Mouse (Mus musculus): ENCODE data around the gene Fam25c. TPM values are rescaled to one million over a fixed set of nuclear protein-coding genes. Genes with fewer than 3 reads are reported as not detected.

The Fam25c gene
- total and polyA plus RNA-seq, 2 experiments from 2014 or later: not detected

DNA sequence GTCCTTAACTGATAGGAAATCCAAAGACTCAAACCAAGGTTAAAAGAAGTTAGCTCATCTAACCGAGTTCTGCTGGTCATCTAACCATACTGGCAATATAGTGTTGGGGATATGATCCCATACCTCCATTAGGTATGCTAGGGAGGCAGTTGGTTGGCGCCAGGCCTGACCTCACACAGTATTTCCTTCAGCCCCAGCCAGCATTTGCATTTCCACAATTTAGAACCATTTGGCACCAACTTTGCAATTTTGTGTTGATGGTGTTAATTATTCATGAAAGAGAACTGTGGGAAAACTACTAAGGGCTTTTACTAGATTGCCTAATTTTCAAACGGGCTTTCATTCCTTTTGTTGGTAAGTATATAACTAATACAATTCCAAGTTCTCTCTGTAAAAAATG is 23.3 kb downstream of the Fam25c start:
- H3K27ac ChIP-seq (ENCODE audit: low read depth, low read length): peak overlapping the region; percentile 55

DNA sequence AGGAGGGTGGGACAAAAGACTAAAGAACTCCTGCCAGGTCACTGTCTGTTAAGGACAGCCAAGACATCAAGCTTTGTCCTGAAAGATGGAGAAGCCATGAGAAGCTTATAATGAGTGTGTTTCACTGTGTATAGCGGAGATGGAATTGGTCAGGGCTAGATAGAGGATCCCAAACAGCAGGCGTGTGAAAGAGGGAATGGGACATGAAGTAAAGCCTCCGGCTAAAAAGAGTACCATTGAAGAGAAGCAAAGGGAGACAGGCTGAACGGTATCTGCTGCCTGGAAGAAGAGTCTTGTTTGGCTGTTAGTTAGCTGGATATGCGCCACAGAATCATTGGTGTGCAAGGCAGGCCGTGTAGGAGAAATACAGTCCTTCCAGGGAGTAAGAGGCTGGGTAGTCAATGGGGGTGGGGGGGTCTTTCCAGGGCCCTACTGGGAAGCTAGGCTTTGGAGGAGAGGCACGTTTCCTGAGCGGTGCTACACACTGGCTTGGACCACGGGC is 24.5 kb downstream of the Fam25c start:
- Histone ChIP-seq H3K9ac (replicated peaks; ENCODE audit: low read length, poor library complexity, severe bottlenecking) (no peak overlapping the region), H3K36me3 (ENCODE audit: insufficient read depth, low read length) (peaks cover 39% of the 10 kb centered on the region), H3K4me3 (ENCODE audit: low read depth, low read length) (no peak overlapping the region), H3K27ac (ENCODE audit: low read depth, low read length) (0 out of 2 replicates have a peak overlapping the region, but pooled peaks have one; percentile 55), H3K4me2 (ENCODE audit: low read depth, low read length, poor library complexity, severe bottlenecking) (no peak overlapping the region), H3K27me3 (ENCODE audit: insufficient read depth, low read length) (no peaks in the 10 kb centered on the region), H3K4me1 (ENCODE audit: insufficient read depth, low read length) (no peaks in the 10 kb centered on the region), H3K9me3 (ENCODE audit: low read length) (no peaks in the 10 kb centered on the region)
- DNase-seq (ENCODE audit: low spot score) (peak; percentile 76), ATAC-seq (ENCODE audit: low FRiP score) (peak; percentile 70)
- no peak for TF ChIP-seq CTCF (IDR thresholded peaks at IDR 0.05)
- 80% methylated on average over 9 of the region's 9 CpGs for WGBS

More for the DNA sequence above, 23.3 kb downstream of the Fam25c start:
- Histone ChIP-seq H3K4me3 (ENCODE audit: low read depth, low read length) (no peak overlapping the region), H3K9me3 (ENCODE audit: low read length) (no peaks in the 10 kb centered on the region), H3K9ac (replicated peaks; ENCODE audit: low read length, poor library complexity, severe bottlenecking) (no peak overlapping the region), H3K4me2 (ENCODE audit: low read depth, low read length, poor library complexity, severe bottlenecking) (no peak overlapping the region), H3K36me3 (ENCODE audit: insufficient read depth, low read length) (peaks cover 44% of the 10 kb centered on the region), H3K27me3 (ENCODE audit: insufficient read depth, low read length) (no peaks in the 10 kb centered on the region), H3K4me1 (ENCODE audit: insufficient read depth, low read length) (no peaks in the 10 kb centered on the region)
- 80% methylated on average over 3 of the region's 3 CpGs for WGBS
- ATAC-seq (ENCODE audit: low FRiP score): 0 out of 2 replicates have a peak, but pooled peaks have one; percentile 53
- DNase-seq (ENCODE audit: low spot score): peak; percentile 52
- TF ChIP-seq CTCF (IDR thresholded peaks at IDR 0.05): no peak

DNA sequence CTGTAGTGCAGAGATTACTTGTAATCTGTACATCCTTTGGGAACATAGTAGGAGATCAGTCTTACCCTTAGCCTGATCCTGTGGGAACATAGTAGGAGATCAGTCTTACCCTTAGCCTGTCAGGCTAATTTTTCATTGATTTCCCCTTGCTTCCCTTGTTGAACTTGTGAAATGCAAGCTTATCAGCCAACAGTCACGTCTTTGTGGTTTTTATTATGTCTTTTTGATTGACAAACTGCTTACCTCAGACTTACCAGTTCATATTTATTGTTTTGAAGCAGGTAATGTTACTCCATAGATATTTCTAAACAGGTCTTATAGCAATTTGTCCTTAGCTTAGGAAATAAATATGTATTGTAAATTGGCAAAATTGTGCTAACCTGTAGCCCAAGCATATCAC is 27.6 kb downstream of the Fam25c start:
- Histone ChIP-seq H3K4me1 (ENCODE audit: insufficient read depth, low read length) (no peaks in the 10 kb centered on the region), H3K4me3 (ENCODE audit: low read depth, low read length) (no peak overlapping the region), H3K9ac (replicated peaks; ENCODE audit: low read length, poor library complexity, severe bottlenecking) (no peak overlapping the region), H3K27ac (ENCODE audit: low read depth, low read length) (no peak overlapping the region), H3K4me2 (ENCODE audit: low read depth, low read length, poor library complexity, severe bottlenecking) (no peak overlapping the region), H3K27me3 (ENCODE audit: insufficient read depth, low read length) (no peaks in the 10 kb centered on the region), H3K36me3 (ENCODE audit: insufficient read depth, low read length) (peaks cover 38% of the 10 kb centered on the region), H3K9me3 (ENCODE audit: low read length) (no peaks in the 10 kb centered on the region)
- WGBS: 81% methylated on average over 1 of the region's 1 CpGs
- ATAC-seq (ENCODE audit: low FRiP score) (no peak), DNase-seq (ENCODE audit: low spot score) (no peak)
- no peak for TF ChIP-seq CTCF (IDR thresholded peaks at IDR 0.05)

DNA sequence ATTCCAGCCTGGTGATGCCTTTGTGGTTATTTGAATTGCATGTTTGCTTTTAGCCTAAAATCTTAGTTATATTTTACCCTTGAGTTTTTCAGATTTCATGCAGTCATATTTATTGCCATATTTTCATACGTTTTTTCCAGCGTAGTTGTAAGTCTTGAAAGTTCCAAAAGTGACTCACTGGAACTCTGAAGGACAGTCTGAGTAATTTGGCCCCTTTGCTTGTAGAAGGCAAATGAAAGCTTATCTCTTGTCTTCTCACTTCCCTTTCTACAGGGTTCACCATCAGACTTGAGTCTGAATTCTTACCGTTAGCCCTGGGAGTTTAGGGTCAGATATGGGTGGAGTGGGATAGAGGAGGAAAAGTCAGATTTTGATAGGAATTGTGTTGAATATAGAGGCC is 28.6 kb downstream of the Fam25c start:
- no peak overlapping the region for H3K27ac ChIP-seq (ENCODE audit: low read depth, low read length)
- DNase-seq (ENCODE audit: low spot score): no peak
- H3K4me1 ChIP-seq (ENCODE audit: insufficient read depth, low read length): no peaks in the 10 kb centered on the region
- ATAC-seq (ENCODE audit: low FRiP score): no peak
- H3K9me3 ChIP-seq (ENCODE audit: low read length): no peaks in the 10 kb centered on the region
- no peak for TF ChIP-seq CTCF (IDR thresholded peaks at IDR 0.05)
- no peak overlapping the region for H3K9ac ChIP-seq (replicated peaks; ENCODE audit: low read length, poor library complexity, severe bottlenecking)
- H3K36me3 ChIP-seq (ENCODE audit: insufficient read depth, low read length): peaks cover 35% of the 10 kb centered on the region
- no peak overlapping the region for H3K4me3 ChIP-seq (ENCODE audit: low read depth, low read length)
- H3K4me2 ChIP-seq (ENCODE audit: low read depth, low read length, poor library complexity, severe bottlenecking): no peak overlapping the region
- WGBS: 94% methylated on average over 3 of the region's 3 CpGs
- no peaks in the 10 kb centered on the region for H3K27me3 ChIP-seq (ENCODE audit: insufficient read depth, low read length)

DNA sequence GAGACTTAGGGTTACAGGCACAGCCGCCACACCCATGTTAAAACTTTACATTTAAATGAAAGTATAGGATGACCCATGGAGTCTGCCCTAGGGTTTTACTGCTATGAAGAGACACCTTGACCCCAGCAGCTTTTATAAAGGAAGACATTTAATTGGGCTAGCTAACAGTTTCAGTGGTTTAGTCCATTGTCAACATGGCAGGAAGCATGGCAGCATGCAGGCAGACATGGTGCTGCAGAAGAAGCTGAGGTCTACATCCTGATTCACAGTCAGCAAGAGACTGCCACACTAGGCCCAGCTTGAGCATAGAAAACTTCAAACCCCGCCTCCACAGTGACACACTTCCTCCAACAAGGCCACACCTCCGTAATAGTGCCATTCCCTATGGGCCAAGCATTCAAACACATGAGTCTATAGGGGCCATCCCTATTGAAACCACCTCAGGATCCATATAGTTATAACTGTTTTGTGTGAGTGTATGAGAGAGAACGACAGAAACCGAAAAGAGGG is 31.6 kb downstream of the Fam25c start:
- 95% methylated on average over 5 of the region's 5 CpGs for WGBS
- Histone ChIP-seq H3K4me2 (ENCODE audit: low read depth, low read length, poor library complexity, severe bottlenecking) (no peak overlapping the region), H3K27me3 (ENCODE audit: insufficient read depth, low read length) (no peaks in the 10 kb centered on the region), H3K9me3 (ENCODE audit: low read length) (no peaks in the 10 kb centered on the region), H3K4me3 (ENCODE audit: low read depth, low read length) (no peak overlapping the region), H3K27ac (ENCODE audit: low read depth, low read length) (no peak overlapping the region), H3K36me3 (ENCODE audit: insufficient read depth, low read length) (peaks cover 19% of the 10 kb centered on the region), H3K4me1 (ENCODE audit: insufficient read depth, low read length) (no peaks in the 10 kb centered on the region), H3K9ac (replicated peaks; ENCODE audit: low read length, poor library complexity, severe bottlenecking) (no peak overlapping the region)
- no peak for TF ChIP-seq CTCF (IDR thresholded peaks at IDR 0.05)
- no peak for ATAC-seq (ENCODE audit: low FRiP score)
- no peak for DNase-seq (ENCODE audit: low spot score)

DNA sequence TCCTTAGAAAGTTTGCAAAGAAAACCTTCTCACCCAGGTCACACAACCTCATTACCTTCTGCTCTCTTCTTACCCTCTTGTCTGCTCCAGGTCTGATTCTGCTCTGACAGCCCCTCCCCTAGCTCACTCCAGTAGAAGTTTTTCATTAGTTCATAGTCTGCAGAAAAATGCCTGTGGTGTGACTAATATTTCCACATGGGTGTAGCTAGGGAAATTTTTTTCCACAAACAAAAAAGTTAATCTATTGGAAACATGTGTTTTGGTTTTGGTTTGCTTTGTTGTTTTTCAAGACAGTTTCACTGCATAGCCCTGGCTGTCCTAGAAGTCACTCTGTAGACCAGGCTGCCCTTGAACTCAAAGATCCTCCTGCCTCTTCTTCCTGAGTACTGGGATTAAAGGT is 37.1 kb downstream of the Fam25c start:
- ATAC-seq (ENCODE audit: low FRiP score): no peak
- Histone ChIP-seq H3K9me3 (ENCODE audit: low read length) (no peaks in the 10 kb centered on the region), H3K27ac (ENCODE audit: low read depth, low read length) (no peak overlapping the region), H3K9ac (replicated peaks; ENCODE audit: low read length, poor library complexity, severe bottlenecking) (no peak overlapping the region), H3K4me1 (ENCODE audit: insufficient read depth, low read length) (peaks cover 8% of the 10 kb centered on the region; the same call in 1 of the 2 replicates), H3K4me2 (ENCODE audit: low read depth, low read length, poor library complexity, severe bottlenecking) (no peak overlapping the region), H3K4me3 (ENCODE audit: low read depth, low read length) (no peak overlapping the region), H3K27me3 (ENCODE audit: insufficient read depth, low read length) (no peaks in the 10 kb centered on the region), H3K36me3 (ENCODE audit: insufficient read depth, low read length) (peaks cover 4% of the 10 kb centered on the region; the same call in 1 of the 2 replicates)
- DNase-seq (ENCODE audit: low spot score): no peak
- TF ChIP-seq CTCF (IDR thresholded peaks at IDR 0.05): no peak
